Mouse (Mus musculus) cerebellum, adult 2 months (tissue): Measurements from ENCODE around the gene Fam131b. TPM values are rescaled to one million over a fixed set of nuclear protein-coding genes. Genes with fewer than 3 reads are reported as not detected.
A peak's percentile ranks its signal among the peaks of the same experiment; 100 is the strongest.

Experiments
- DNase-seq, 2 experiments: peaks; one replicate each; pipeline ENCODE4 v3.0.0; 2021
- H3K27ac ChIP-seq: fragments of 200-500 bp; 2 replicates; pipeline ENCODE4 v1.5.1; 2012; ENCODE audit warnings: low read length, control low read depth, inconsistent platforms; ENCODE audit not compliant: insufficient read depth
- H3K27me3 ChIP-seq: fragments of 200-500 bp; 2 replicates; pipeline ENCODE4 v1.6.1; 2012; ENCODE audit warnings: inconsistent platforms, mild to moderate bottlenecking, low read length, moderate library complexity; ENCODE audit not compliant: control insufficient read depth, insufficient read depth
- H3K4me1 ChIP-seq: fragments of 200-500 bp; 2 replicates; pipeline ENCODE4 v1.6.1; 2011; ENCODE audit warnings: low read length; ENCODE audit not compliant: control insufficient read depth, insufficient read depth
- H3K4me3 ChIP-seq: fragments of 200-500 bp; replicated peaks from 2 replicates; pipeline ENCODE3; 2011; ENCODE audit warnings: mild to moderate bottlenecking, low read depth, low read length, control low read depth; ENCODE audit not compliant: insufficient read depth
- CTCF ChIP-seq: fragments of 200-500 bp; IDR thresholded peaks from 2 replicates; pipeline ENCODE4 v1.5.1; 2011; ENCODE audit warnings: low read depth, mild to moderate bottlenecking, control low read depth, low read length, moderate library complexity, borderline replicate concordance; ENCODE audit not compliant: insufficient read depth
- POLR2A ChIP-seq: fragments of 200-500 bp; IDR thresholded peaks from 2 replicates; pipeline ENCODE4 v1.6.1; 2011; ENCODE audit warnings: low read length, control low read depth, borderline replicate concordance; ENCODE audit not compliant: insufficient read depth
- WGBS: fragments of 180-500 bp; shearing (Covaris S2); methylation state at CpG from one replicate; pipeline ENCODE4 v1.1.7; 2018; 5-methylcytosine and 5-hydroxymethylcytosine counted together
- polyA plus RNA-seq: library from polyadenylated mRNA; depleted of rRNA; stranded (reverse); fragments of >200 nt; gene quantifications from 2 replicates; pipeline ENCODE4 v1.2.3, GENCODE M21; 2012

Fam131b gene
- polyA plus RNA-seq, 1 experiment, result 102 TPM

DNA sequence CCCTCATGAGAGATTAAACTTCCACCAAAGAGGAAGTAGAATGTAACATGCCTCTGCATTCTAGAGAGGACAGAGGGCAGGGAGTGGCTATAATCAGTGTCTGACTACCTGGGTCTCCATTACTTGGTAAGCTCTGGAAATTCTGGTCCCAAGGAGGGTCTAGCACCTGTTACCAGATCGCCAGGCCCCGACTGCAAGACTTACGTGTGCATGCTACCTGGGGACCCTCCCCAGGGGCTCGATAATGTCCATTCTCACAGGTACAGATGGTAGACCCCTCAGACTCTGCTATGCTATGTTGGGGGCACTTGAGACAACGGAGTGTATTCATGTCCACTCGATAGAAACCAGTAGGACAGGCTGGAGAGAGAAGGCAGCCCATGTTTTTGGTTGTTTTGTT, 40.8 kb upstream of the Fam131b start:
- H3K4me3 ChIP-seq, result no peak overlapping the region
- no peak overlapping the region for H3K27ac ChIP-seq
- no peak for DNase-seq
- TF ChIP-seq POLR2A, result no peak
- TF ChIP-seq CTCF, result no peak
- peaks cover 9% of the 10 kb centered on the region; the same call in 1 of the 2 replicates for H3K4me1 ChIP-seq
- H3K27me3 ChIP-seq, result no peaks in the 10 kb centered on the region
- WGBS, result 92% methylated on average over 6 of the region's 6 CpGs

DNA sequence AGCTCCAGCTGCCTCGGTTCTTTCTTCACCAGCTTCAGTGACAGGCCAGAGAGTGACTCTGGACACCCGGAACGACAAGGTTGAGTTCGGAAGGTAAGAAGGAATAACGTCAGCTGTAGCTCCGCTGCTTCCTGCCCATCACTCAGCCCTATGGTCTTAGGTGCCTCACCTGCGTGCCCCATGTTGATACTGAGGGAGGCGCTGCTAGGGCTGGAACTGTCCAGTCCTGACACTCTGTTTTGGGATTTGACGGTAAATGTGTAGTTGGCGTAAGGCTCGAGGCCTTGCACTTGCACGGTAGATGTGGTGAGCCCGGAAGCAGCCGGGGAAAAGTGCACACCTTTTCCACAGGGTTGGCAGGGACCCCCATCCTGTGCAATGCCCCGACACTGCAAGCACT, 40.2 kb upstream of the Fam131b start:
- TF ChIP-seq POLR2A, result no peak
- no peak for TF ChIP-seq CTCF
- 92% methylated on average over 15 of the region's 15 CpGs for WGBS
- no peak overlapping the region for H3K4me3 ChIP-seq
- H3K27me3 ChIP-seq, result no peaks in the 10 kb centered on the region
- H3K4me1 ChIP-seq, result peaks cover 9% of the 10 kb centered on the region; the same call in 1 of the 2 replicates
- DNase-seq, result no peak
- no peak overlapping the region for H3K27ac ChIP-seq

DNA sequence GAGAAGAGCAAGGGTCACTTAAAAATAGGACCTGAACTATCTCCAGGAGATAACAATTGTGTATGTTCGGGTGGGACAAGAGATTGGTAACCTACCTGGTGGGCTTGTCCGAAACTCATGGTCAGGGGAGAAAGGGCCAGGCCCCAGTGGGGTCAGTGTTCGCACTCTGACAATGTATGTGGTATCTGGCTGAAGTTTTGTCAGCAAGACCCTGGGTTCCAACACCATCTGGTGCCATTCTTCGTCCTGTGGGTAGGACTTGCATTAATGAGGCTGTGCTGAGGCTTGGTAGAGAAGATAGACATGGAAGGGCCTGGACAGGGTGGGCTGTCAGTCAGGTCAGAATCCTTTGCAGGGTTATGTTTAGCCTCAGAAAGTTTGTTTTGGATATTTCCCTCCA, 39.6 kb upstream of the Fam131b start:
- peaks cover 9% of the 10 kb centered on the region; the same call in 1 of the 2 replicates for H3K4me1 ChIP-seq
- no peak overlapping the region for H3K27ac ChIP-seq
- no peaks in the 10 kb centered on the region for H3K27me3 ChIP-seq
- no peak for TF ChIP-seq CTCF
- TF ChIP-seq POLR2A, result no peak
- H3K4me3 ChIP-seq, result no peak overlapping the region
- no peak for DNase-seq
- WGBS, result 76% methylated on average over 4 of the region's 4 CpGs

DNA sequence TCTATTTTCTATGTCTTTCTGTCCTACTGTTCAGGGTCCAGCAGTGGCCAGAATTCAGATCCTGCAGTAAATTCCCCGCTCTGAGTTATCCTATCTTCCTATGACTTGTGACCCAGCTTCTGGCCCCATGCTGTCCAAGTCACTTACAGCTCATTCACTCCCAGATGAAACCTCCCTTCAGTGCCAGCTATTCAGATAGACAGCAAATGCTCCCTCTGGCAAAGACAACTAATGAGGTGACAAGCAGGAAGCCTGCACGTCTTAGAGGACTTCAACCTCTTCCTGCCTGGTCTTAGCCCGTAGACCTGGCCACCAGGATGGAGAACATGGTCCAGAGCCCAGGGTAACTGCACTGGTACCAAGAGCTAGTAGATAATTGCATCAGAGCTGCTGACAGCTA, 38.5 kb upstream of the Fam131b start:
- no peaks in the 10 kb centered on the region for H3K27me3 ChIP-seq
- H3K4me3 ChIP-seq, result no peak overlapping the region
- 8% methylated on average over 3 of the region's 3 CpGs for WGBS
- H3K4me1 ChIP-seq, result peaks cover 12% of the 10 kb centered on the region
- no peak overlapping the region for H3K27ac ChIP-seq
- DNase-seq, result peak; percentile 38 to 53
- no peak for TF ChIP-seq CTCF
- no peak for TF ChIP-seq POLR2A

DNA sequence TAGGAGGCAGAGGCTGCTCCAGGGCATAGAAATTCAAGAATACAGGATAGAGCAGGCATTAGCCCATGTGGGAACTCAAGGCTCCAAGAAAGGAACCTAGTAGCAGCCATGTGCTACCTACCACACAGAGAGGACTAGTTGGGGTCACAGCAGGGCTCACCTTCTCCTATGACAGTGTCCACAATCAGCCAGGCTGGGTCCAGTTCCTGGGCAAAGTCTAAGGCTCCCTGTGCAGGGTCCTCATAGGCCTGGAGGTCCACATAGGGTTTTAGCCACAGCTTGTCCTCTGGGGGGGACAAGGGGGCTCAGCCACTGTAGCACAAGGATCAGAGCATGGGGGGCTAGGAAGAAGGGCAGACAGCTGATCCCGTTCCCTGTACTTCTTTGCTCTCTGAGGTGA, 38.1 kb upstream of the Fam131b start:
- Histone ChIP-seq H3K4me3 (no peak overlapping the region), H3K27ac (no peak overlapping the region), H3K4me1 (peaks cover 12% of the 10 kb centered on the region), H3K27me3 (no peaks in the 10 kb centered on the region)
- peak in 1 of 2 experiments; percentile 18 for DNase-seq
- 48% methylated on average over 1 of the region's 1 CpGs for WGBS
- TF ChIP-seq POLR2A (no peak), CTCF (no peak)

DNA sequence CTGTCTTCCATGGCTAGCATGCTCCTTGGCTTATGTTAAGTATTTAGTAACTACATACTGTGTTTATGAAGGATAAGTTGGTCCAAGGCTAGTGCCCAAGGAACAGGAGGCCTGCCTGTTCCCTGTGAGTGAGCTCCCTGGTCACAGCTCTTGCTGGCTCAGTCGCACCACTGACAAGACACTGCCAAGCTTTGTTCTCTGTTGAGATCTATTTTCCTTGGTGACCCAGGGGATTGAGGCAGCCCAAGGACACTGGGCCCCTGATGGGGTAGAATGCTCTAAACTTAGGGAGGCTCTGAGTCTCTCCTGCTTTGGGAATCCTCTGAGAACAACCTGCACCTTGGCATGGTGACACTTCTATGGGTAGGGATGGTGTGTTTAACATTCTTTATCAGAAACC, 37.6 kb upstream of the Fam131b start:
- DNase-seq, result no peak
- H3K4me1 ChIP-seq, result peaks cover 12% of the 10 kb centered on the region
- no peak overlapping the region for H3K4me3 ChIP-seq
- no peak overlapping the region for H3K27ac ChIP-seq
- H3K27me3 ChIP-seq, result no peaks in the 10 kb centered on the region
- TF ChIP-seq CTCF, result no peak
- TF ChIP-seq POLR2A, result no peak
- 35% methylated on average over 1 of the region's 1 CpGs for WGBS

DNA sequence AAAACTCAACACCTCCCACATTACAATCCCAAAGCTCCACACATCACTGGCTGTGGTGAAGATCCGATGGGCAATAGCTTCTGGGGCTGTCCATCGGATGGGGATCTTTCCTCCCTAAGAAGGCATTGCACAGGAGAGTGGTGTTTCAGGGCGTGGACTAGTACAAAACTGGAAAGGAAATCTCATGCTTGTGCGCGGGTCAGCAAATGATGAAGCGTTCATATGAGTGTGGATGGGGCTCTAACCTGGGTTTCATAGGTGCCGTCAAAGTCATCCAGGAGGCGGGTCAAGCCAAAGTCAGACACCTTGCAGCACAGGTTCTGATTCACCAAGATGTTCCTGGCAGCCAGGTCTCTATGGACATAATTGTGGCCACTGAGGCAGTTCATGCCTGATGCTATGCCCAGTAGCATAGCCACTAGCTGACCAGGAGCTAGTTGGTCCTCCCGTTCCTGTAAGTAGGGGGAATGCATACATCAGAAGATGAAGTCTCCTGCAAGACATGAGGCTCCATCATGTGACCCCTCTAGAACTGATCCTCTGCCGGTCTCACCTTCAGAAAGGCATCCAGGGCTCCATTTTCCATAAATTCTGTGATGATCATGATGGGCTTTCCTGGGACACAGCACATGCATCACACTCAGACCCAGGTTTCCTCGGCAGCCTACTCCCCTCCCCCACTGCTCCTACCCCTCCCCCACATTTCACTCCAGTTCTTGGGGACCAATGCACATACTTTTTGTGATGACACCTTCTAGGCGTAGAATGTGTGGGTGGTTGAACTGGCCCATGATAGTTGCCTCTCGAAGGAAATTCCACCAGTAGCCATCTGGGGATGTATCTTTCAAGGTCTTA, 36.8 kb upstream of the Fam131b start:
- Histone ChIP-seq H3K4me3 (no peak overlapping the region), H3K4me1 (peaks cover 12% of the 10 kb centered on the region), H3K27me3 (no peaks in the 10 kb centered on the region), H3K27ac (no peak overlapping the region)
- no peak for TF ChIP-seq CTCF
- TF ChIP-seq POLR2A, result no peak
- DNase-seq, result no peak
- WGBS, result 93% methylated on average over 13 of the region's 13 CpGs

DNA sequence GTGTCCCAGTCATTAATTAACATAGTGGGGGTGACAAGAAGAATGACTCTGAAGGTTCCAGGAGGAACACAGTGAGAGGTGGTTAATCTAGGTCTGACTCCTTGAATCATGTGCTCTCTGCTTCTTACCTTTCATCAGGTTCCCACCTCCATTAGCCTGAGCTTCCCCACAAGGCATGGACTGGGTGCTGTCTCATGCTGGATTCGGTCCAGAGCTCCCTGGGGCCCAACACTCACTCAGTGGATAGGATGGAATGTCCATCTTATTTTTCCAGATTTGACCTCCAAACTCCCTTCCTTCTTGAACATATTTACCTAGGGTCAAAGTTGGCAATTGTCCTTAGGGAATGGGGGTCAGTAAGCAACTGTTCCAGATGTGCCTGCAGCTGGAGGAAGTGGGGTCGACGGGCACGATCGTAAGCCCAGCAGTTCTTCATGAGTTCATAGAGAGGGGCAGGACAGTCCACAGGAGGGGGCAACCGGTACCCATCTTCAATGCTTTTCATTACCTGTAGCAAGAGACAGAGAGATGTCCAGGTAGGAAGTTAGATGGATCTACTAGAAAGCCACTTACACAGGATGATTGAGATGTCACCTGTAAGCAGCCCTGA, 35.9 kb upstream of the Fam131b start:
- WGBS, result 89% methylated on average over 6 of the region's 6 CpGs
- Histone ChIP-seq H3K27ac (no peak overlapping the region), H3K4me1 (peaks cover 18% of the 10 kb centered on the region), H3K4me3 (no peak overlapping the region), H3K27me3 (no peaks in the 10 kb centered on the region)
- TF ChIP-seq POLR2A (no peak), CTCF (no peak)
- DNase-seq, result no peak
